Mouse (Mus musculus): ENCODE measurements around the gene Cep290. TPM values are rescaled to one million over a fixed set of nuclear protein-coding genes. Genes with fewer than 3 reads are reported as not detected.

The Cep290 gene
- polyA plus RNA-seq, 1 experiment, result 6.6 TPM

GRCm38 (mm10) chr10:100564112-100564511 lies 76.8 kb downstream of the Cep290 start:
- Histone ChIP-seq H3K27ac (ENCODE audit: control insufficient read depth, insufficient read depth, low read depth, low read length) (no peak overlapping the region), H3K4me1 (ENCODE audit: control insufficient read depth, insufficient read depth, low read length) (no peaks in the 10 kb centered on the region), H3K36me3 (ENCODE audit: control insufficient read depth, insufficient read depth, low read length) (peaks cover under 1% of the 10 kb centered on the region; the same call in 1 of the 2 replicates), H3K4me3 (ENCODE audit: control insufficient read depth, low read depth, low read length) (no peak overlapping the region), H3K27me3 (ENCODE audit: control insufficient read depth, insufficient read depth, low read length) (no peaks in the 10 kb centered on the region)
- TF ChIP-seq CTCF (IDR thresholded peaks at IDR 0.05; ENCODE audit: control insufficient read depth, insufficient read depth, insufficient replicate concordance, low read depth, low read length), result no peak
- no peak for TF ChIP-seq POLR2A (IDR thresholded peaks at IDR 0.05; ENCODE audit: control insufficient read depth, low read depth, low read length)

GRCm38 (mm10) chr10:100571707-100572106 lies 84.3 kb downstream of the Cep290 start:
- H3K36me3 ChIP-seq (ENCODE audit: control insufficient read depth, insufficient read depth, low read length), result no peaks in the 10 kb centered on the region
- H3K27me3 ChIP-seq (ENCODE audit: control insufficient read depth, insufficient read depth, low read length), result no peaks in the 10 kb centered on the region
- no peak overlapping the region for H3K4me3 ChIP-seq (ENCODE audit: control insufficient read depth, low read depth, low read length)
- no peaks in the 10 kb centered on the region for H3K4me1 ChIP-seq (ENCODE audit: control insufficient read depth, insufficient read depth, low read length)
- TF ChIP-seq POLR2A (IDR thresholded peaks at IDR 0.05; ENCODE audit: control insufficient read depth, low read depth, low read length), result no peak
- TF ChIP-seq CTCF (IDR thresholded peaks at IDR 0.05; ENCODE audit: control insufficient read depth, insufficient read depth, insufficient replicate concordance, low read depth, low read length), result no peak
- no peak overlapping the region for H3K27ac ChIP-seq (ENCODE audit: control insufficient read depth, insufficient read depth, low read depth, low read length)

DNA sequence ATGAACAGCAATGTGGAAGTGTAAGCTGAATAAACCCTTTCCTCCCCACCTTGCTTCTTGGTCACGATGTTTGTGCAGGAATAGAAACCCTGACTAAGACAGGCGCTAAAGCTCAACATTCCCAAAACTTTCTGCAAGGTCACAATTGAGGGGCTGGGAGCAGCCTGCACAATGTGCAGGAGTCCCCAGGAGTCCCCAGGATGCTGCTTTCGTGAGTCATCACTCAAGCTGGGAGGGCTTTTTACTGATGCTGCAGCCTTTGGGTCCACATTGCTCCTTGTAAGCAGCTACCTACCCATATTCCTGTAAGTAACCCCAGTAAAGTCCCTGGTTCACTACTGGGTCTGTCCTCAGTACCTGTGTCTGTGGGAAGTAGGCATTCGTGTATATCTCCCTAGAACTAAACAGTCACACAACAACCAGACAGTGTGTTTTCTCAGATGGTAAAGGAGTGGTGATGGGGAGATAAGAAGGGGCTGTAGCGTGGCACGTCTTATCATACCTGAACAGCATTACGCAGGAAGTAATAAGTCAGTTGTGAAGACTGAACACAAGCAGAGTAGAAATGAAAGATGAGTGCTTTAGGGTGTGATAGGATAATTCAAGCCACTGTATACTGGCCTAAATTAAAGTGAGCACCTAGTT lies 87.3 kb downstream of the Cep290 start:
- Histone ChIP-seq H3K4me1 (ENCODE audit: control insufficient read depth, insufficient read depth, low read length) (no peaks in the 10 kb centered on the region), H3K36me3 (ENCODE audit: control insufficient read depth, insufficient read depth, low read length) (no peaks in the 10 kb centered on the region), H3K4me3 (ENCODE audit: control insufficient read depth, low read depth, low read length) (no peak overlapping the region), H3K27me3 (ENCODE audit: control insufficient read depth, insufficient read depth, low read length) (no peaks in the 10 kb centered on the region), H3K27ac (ENCODE audit: control insufficient read depth, insufficient read depth, low read depth, low read length) (no peak overlapping the region)
- TF ChIP-seq POLR2A (IDR thresholded peaks at IDR 0.05; ENCODE audit: control insufficient read depth, low read depth, low read length) (no peak), CTCF (IDR thresholded peaks at IDR 0.05; ENCODE audit: control insufficient read depth, insufficient read depth, insufficient replicate concordance, low read depth, low read length) (no peak)

GRCm38 (mm10) chr10:100575294-100575693 lies 87.9 kb downstream of the Cep290 start:
- Histone ChIP-seq H3K4me3 (ENCODE audit: control insufficient read depth, low read depth, low read length) (no peak overlapping the region), H3K36me3 (ENCODE audit: control insufficient read depth, insufficient read depth, low read length) (no peaks in the 10 kb centered on the region), H3K27me3 (ENCODE audit: control insufficient read depth, insufficient read depth, low read length) (no peaks in the 10 kb centered on the region), H3K4me1 (ENCODE audit: control insufficient read depth, insufficient read depth, low read length) (no peaks in the 10 kb centered on the region), H3K27ac (ENCODE audit: control insufficient read depth, insufficient read depth, low read depth, low read length) (no peak overlapping the region)
- TF ChIP-seq POLR2A (IDR thresholded peaks at IDR 0.05; ENCODE audit: control insufficient read depth, low read depth, low read length) (no peak), CTCF (IDR thresholded peaks at IDR 0.05; ENCODE audit: control insufficient read depth, insufficient read depth, insufficient replicate concordance, low read depth, low read length) (no peak)

GRCm38 (mm10) chr10:100584178-100584577 lies 96.8 kb downstream of the Cep290 start:
- Histone ChIP-seq H3K27me3 (ENCODE audit: control insufficient read depth, insufficient read depth, low read length) (no peaks in the 10 kb centered on the region), H3K4me1 (ENCODE audit: control insufficient read depth, insufficient read depth, low read length) (no peaks in the 10 kb centered on the region), H3K27ac (ENCODE audit: control insufficient read depth, insufficient read depth, low read depth, low read length) (no peak overlapping the region), H3K36me3 (ENCODE audit: control insufficient read depth, insufficient read depth, low read length) (0 out of 2 replicates have a peak, but pooled peaks cover 1% of the 10 kb centered on the region), H3K4me3 (ENCODE audit: control insufficient read depth, low read depth, low read length) (no peak overlapping the region)
- TF ChIP-seq CTCF (IDR thresholded peaks at IDR 0.05; ENCODE audit: control insufficient read depth, insufficient read depth, insufficient replicate concordance, low read depth, low read length) (no peak), POLR2A (IDR thresholded peaks at IDR 0.05; ENCODE audit: control insufficient read depth, low read depth, low read length) (no peak)

GRCm38 (mm10) chr10:100588524-100588923 lies 101.2 kb downstream of the Cep290 start:
- H3K36me3 ChIP-seq (ENCODE audit: control insufficient read depth, insufficient read depth, low read length), result 0 out of 2 replicates have a peak, but pooled peaks cover 1% of the 10 kb centered on the region
- no peaks in the 10 kb centered on the region for H3K4me1 ChIP-seq (ENCODE audit: control insufficient read depth, insufficient read depth, low read length)
- no peaks in the 10 kb centered on the region for H3K27me3 ChIP-seq (ENCODE audit: control insufficient read depth, insufficient read depth, low read length)
- H3K27ac ChIP-seq (ENCODE audit: control insufficient read depth, insufficient read depth, low read depth, low read length), result peak overlapping the region; percentile 69
- peak overlapping the region; percentile 86 for H3K4me3 ChIP-seq (ENCODE audit: control insufficient read depth, low read depth, low read length)
- TF ChIP-seq CTCF (IDR thresholded peaks at IDR 0.05; ENCODE audit: control insufficient read depth, insufficient read depth, insufficient replicate concordance, low read depth, low read length) (no peak), POLR2A (IDR thresholded peaks at IDR 0.05; ENCODE audit: control insufficient read depth, low read depth, low read length) (no peak)

GRCm38 (mm10) chr10:100588932-100589388 lies 101.6 kb downstream of the Cep290 start:
- Histone ChIP-seq H3K36me3 (ENCODE audit: control insufficient read depth, insufficient read depth, low read length) (0 out of 2 replicates have a peak, but pooled peaks cover 1% of the 10 kb centered on the region), H3K27me3 (ENCODE audit: control insufficient read depth, insufficient read depth, low read length) (no peaks in the 10 kb centered on the region), H3K27ac (ENCODE audit: control insufficient read depth, insufficient read depth, low read depth, low read length) (peak overlapping the region; percentile 69), H3K4me1 (ENCODE audit: control insufficient read depth, insufficient read depth, low read length) (no peaks in the 10 kb centered on the region), H3K4me3 (ENCODE audit: control insufficient read depth, low read depth, low read length) (peak overlapping the region; percentile 86)
- TF ChIP-seq CTCF (IDR thresholded peaks at IDR 0.05; ENCODE audit: control insufficient read depth, insufficient read depth, insufficient replicate concordance, low read depth, low read length) (no peak), POLR2A (IDR thresholded peaks at IDR 0.05; ENCODE audit: control insufficient read depth, low read depth, low read length) (peak; percentile 83)
